Mouse (Mus musculus): ENCODE results near the gene Thsd7a.
A peak's percentile ranks its signal among the peaks of the same experiment; 100 is the strongest.

Gene Thsd7a

DNA sequence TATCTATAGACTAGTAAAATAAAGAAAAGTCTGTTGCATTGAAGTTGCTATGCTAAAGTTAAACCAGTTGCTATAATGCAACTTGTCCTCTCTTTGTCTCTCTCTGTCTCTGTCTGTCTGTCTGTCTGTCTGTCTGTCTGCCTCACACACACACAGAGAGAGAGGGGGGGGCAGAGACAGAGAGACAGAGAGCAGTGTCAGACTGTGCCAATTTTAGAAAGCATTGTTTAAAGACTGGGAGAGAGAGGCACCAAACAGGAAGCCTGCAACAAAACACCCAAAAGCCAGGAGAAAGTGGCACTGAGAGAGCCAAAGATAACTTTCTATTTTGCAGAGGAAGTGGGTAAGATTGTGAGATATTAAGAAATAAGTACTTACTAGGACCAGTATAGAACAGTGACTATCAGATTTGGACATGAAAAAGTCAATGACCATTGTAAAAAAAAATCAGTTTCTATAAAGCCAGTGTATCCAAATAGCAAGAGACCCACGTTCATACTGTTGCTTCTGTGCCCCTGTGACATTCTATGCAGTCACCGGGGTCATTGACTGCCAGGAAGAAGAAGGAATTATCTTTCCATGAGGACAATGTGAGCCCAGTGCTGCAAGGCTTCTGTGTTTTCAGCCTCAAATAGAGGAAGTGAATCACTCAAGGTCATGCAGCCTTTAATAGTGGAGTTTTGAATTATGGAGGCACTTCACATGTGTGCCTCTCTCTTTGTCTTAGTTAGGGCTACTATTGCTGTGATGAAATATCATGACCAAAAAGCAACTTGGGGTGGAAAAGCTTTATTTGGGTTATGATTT is 355.4 kb downstream of the Thsd7a start:
- no peak for DNase-seq (ENCODE audit: low read depth, low spot score)

- DNase-seq (ENCODE audit: low read depth, low spot score) = no peak
Measured at GRCm38 (mm10) chr6:12386731-12387130, 362.5 kb downstream of the Thsd7a start.

DNA sequence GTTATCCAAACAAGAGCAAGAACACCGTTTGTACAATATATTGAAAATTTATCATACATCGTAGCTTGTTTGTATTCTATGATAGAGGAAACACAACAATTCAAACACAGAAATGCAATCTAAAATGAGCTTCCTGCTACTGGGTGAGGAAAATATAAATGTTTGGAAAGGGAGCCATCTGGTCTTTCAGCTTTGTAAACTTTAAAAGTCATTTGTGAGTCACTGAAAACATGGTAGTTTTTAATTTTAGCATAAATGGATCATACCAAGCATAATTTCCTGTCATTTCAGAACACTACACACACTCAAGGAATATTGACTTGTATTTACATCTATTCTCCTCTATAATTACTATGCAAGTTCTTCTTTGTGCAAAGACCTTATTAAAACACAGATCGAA is 363.6 kb downstream of the Thsd7a start:
- peak; percentile 56 for DNase-seq (ENCODE audit: low read depth, low spot score)

- DNase-seq (ENCODE audit: low read depth, low spot score) = peak; percentile 81
Measured at GRCm38 (mm10) chr6:12381136-12381778, 368.0 kb downstream of the Thsd7a start.

DNA sequence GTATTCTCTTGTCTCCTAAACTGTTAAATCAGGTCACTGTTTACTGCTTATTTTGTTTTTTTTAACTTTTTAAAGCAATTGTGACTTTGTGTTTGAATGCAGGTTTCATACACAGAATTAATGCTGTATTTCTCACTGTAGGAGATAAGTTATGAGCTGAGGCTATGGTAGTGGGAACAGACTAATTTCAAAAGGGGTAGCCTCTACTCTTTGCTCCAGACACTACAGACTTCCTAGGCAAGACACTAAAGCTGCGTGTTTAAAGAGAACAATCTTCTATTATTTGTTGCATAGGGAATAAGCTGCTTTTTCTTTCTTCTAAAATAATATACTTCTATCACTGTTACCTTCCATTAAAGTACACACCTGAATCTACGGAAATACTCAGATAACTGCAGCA is 368.5 kb downstream of the Thsd7a start:
- no peak for DNase-seq (ENCODE audit: low read depth, low spot score)

GRCm38 (mm10) chr6:12358737-12359136 is 390.5 kb downstream of the Thsd7a start:
- no peak for DNase-seq (ENCODE audit: low read depth, low spot score)

GRCm38 (mm10) chr6:12353573-12353972 is 395.6 kb downstream of the Thsd7a start:
- DNase-seq (ENCODE audit: low read depth, low spot score) = peak; percentile 12

DNA sequence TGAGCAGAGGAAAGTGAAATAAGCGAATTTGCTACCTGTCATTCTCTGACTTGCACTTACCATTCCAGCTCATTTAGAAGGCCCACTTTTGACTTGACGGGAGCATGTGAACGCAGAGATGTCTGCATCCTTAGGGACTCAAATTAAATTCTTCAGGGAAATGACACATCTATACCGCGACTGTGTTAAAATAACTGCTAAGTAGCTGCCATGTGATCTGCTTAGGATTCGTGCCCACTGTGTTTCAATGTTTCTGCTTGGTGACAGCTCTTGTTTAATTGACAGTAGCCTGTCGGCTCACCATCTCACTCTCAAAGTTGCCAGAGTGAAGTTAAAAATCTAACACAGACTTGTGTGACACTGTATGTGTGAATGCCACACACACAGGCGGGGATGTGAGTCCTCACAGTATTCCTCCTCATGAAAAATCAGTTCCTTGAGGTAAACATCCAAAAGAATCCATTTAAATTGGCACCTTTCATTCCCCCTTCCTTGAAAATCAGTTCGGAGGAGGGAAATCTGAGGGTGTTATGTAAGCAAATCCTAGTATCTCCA is 397.0 kb downstream of the Thsd7a start:
- DNase-seq (ENCODE audit: low read depth, low spot score) = peak; percentile 13

GRCm38 (mm10) chr6:12350753-12351152 is 398.5 kb downstream of the Thsd7a start:
- peak; percentile 72 for DNase-seq (ENCODE audit: low read depth, low spot score)

- no peak for DNase-seq (ENCODE audit: low read depth, low spot score)
Measured at GRCm38 (mm10) chr6:12349105-12349759, 400.0 kb downstream of the Thsd7a start.

DNA sequence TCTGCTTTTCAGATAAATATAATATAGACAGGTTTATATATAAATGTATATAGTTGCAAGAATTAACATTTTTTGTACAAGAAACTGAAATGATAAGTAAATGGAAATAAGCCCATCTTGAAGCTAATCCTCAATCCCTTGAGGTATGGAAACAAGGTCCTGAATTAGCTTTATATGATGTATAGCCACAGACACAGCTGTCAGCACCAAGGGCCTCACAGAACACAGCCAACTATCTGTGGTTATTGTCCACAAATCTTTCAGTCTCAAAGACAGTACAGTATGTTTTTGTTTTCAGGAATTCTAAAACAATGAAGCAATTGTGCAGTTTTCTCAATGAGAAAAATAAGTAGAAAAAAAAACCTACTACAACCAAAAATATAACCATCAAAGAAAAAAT is 400.5 kb downstream of the Thsd7a start:
- DNase-seq (ENCODE audit: low read depth, low spot score) = no peak

DNA sequence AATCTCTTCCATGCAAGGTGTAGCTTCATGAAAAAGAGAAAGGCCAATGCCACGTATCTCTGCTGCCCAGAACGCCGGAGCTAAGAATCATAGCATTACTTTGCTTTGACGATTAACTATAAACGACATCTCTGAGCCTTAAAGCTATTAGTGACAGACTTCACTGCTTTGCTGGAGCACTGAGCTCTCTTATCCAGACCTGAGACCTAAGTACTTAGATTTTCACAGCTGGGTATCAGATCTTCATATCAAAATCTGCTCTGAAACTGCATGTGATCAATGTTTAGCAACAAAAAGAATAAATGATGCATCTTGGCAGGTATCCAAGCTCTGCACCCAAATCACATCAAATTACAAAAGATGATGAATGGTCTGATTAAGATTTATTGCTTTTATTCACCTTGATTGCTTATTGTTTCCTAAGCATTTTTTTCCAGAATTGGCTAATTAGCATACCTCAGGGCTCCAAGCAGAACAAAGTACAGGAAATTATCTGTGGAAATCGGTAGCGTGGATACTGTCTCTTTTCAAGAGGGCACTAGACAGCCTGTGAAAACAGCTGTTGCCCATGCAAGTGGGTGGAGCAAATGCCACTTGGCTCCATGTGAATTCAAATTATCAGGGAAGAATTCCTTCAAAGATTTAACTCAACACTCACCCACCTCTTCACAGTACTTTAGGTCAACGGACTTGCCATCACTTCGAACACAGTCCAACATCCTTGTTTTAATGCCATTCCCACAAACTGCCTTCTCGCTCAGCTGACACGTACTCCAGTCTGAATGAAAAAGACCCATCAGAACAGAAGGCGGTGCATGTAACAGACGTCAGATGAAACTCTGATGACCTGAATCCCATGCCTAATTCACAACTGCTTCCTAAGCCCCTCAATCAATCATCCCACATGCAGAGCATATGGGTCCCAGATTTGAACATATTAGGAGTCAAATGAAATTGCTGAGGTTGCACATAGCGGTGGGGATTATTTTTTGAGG is 412.3 kb downstream of the Thsd7a start:
- DNase-seq (ENCODE audit: low read depth, low spot score) = peak; percentile 14

- DNase-seq (ENCODE audit: low read depth, low spot score) = peak; percentile 75
Measured at GRCm38 (mm10) chr6:12315070-12315909, 433.9 kb downstream of the Thsd7a start.

DNA sequence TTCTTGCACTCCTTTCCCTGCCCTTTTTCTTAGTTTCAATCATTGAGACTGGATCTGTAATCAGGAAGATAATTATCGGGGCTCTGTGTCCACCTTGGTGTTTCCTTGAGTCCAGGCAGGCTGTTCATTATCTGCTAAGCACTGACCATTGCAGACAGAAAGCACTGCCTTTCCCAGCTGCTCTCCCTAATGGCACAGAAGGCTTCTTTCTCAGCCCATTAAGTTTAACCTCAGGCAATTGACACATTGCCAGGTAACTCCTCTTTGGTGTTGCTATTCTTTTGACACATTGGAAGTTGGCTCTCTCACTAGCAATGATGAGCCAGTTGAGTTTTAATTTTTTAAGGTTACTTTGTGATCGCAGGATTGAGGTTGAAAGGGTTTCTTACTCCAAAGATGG is 441.7 kb downstream of the Thsd7a start:
- peak; percentile 49 for DNase-seq (ENCODE audit: low read depth, low spot score)

DNA sequence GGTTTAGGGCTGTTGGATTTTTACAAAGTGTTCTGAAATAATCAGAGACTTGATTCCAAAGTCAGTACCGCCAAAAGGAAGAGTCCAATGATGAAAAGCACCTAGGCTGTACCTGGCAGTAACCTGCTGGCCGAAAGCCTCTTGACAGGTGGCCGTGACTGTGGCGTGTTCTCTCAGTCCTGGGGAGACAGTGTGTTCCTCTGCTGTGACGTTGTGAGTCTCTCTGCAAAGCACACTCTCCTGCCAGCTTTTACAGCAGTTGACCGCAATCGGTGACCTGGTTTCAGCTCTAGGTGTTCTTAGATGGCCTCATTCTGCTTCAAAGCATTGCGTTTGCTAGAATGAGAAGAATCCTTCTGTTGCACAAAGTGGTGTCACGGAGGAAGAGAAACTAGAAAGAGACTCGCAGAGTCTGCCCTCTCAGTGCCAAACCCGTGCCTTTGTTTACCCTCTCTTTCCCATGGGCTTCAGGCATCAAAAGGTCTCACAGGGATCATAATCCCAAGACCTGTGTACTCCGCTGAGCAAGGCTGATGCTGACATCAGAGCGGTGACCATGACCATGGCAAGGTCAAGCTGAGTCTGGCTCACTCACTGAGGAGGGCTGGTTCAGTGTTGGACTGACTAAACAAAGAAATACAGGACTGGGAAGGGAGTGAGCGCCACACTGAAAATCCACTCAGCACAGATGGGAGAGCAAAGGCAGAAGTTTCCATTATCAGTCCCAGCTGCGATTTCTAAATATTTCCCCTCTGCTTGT is 486.4 kb downstream of the Thsd7a start:
- peak; percentile 77 for DNase-seq (ENCODE audit: low read depth, low spot score)
